Mouse (Mus musculus): ENCODE data around the gene Rilp. TPM values are rescaled to one million over a fixed set of nuclear protein-coding genes. Genes with fewer than 3 reads are reported as not detected.

Rilp gene
- total RNA-seq (2015; ENCODE audit: low replicate concordance) (not detected in 2 replicates), total RNA-seq (2017; ENCODE audit: low replicate concordance) (not detected in 2 replicates)

GRCm38 (mm10) chr11:75509741-75510626 is at the start of gene Rilp:
TSS of gene Rilp (plus strand) at chr11:75510094.
- ATAC-seq (replicated peaks; ENCODE audit: low FRiP score, poor library complexity, severe bottlenecking), result peak; percentile 56

- peak; percentile 60 for ATAC-seq (replicated peaks; ENCODE audit: low FRiP score, poor library complexity, severe bottlenecking)
Observed at GRCm38 (mm10) chr11:75460103-75460843, 49.6 kb upstream of the Rilp start.

- peak; percentile 71 for ATAC-seq (replicated peaks; ENCODE audit: low FRiP score, poor library complexity, severe bottlenecking)
Observed at GRCm38 (mm10) chr11:75460844-75461742, 48.8 kb upstream of the Rilp start, which contains the start of gene Tlcd2. TSS of gene Tlcd2 (plus strand) at chr11:75461715.

DNA sequence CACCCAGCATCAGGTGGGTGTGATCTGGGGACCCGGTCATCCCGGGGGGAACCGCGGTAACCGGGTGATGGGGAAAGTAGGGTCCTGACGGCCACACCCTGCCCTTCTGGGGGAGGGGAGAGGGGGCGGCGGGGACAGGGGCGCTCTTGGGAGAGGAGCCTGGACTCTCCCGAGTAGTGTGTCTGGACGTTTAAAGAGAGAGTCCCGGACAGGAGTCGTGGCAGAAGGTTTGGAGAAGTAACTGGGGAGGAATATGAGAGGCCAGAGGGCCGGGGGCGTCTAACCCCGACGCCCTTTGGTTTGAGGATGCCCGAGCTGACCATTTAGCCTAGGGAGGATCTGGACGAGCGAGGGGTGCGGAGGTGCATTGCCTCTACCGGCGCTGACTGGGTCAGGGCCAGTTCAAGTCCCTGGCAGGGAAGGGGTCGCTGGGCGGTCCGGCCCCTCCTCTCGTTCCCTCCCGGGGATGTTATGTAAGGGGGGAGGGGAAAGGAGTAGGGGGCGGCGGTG is 48.1 kb upstream of the Rilp start:
- ATAC-seq (replicated peaks; ENCODE audit: low FRiP score, poor library complexity, severe bottlenecking), result no peak

DNA sequence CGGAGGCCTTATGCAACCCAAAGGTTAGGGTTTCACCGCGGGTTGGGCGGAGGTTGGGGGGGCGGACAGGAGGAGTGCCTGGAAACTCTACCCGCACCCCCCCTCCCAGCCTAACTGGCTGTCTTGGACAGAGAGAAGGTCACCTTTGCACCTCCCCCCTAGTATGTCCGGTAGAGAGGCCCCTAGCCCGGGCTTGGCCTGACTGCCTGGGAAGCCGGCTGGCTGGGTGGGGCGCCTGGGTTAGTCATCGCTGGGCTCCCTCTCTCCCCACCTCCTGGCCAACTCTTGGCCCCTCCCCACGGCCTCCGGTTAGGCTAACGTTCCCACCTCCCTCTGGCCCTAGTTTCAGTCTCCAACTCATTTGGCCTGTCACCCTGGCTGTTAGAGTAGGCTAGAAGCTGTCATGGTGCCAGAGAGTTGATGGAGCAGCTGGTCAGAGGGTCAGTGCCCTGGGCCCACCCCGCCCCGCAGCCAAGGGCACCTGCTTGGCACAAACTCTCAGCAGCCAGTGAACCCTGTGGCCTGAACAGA is 47.6 kb upstream of the Rilp start:
- ATAC-seq (replicated peaks; ENCODE audit: low FRiP score, poor library complexity, severe bottlenecking), result peak; percentile 48

- peak; percentile 35 for ATAC-seq (replicated peaks; ENCODE audit: low FRiP score, poor library complexity, severe bottlenecking)
Observed at GRCm38 (mm10) chr11:75462865-75463336, 47.0 kb upstream of the Rilp start.

DNA sequence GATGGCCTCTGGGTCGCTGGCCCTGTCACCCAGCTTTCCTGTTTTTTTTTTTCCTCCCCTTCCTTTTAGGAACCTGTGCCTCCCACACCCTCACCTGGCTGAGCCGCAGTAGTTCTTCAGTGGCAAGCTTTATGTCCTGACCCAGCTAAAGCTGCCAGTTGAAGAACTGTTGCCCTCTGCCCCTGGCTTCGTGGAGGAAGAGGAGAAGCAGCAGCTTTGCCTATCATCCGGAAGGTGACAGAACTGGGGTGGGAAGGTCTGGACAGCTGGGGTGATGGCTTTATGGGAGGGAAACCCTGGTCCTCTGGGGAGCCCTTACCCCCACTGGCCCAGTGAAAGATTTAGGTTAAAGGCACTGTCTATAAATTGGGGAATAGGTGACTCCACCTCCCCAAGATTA is 46.3 kb upstream of the Rilp start:
- no peak for ATAC-seq (replicated peaks; ENCODE audit: low FRiP score, poor library complexity, severe bottlenecking)

DNA sequence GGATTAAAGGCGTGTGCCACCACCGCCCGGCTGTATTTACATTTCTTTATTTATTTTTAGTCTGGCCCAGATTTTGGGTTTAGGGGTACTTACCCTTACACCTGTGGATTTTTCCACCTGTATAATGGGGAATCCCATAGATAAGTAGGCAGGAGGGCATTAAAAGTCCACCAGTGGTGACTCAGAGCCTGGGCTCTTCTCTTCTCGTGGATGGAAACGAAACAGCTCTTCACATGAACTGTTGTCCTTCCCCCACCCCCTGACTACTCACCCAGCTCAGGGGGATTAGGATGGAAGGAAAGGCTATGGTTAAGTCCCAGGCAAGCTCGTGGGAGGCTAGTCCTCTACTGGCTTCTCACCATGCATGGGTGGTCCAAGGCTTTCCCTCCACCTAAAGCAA is 45.5 kb upstream of the Rilp start:
- no peak for ATAC-seq (replicated peaks; ENCODE audit: low FRiP score, poor library complexity, severe bottlenecking)

GRCm38 (mm10) chr11:75465051-75465450 is 44.8 kb upstream of the Rilp start:
- no peak for ATAC-seq (replicated peaks; ENCODE audit: low FRiP score, poor library complexity, severe bottlenecking)

- no peak for ATAC-seq (replicated peaks; ENCODE audit: low FRiP score, poor library complexity, severe bottlenecking)
Observed at GRCm38 (mm10) chr11:75466731-75467505, 43.0 kb upstream of the Rilp start.

DNA sequence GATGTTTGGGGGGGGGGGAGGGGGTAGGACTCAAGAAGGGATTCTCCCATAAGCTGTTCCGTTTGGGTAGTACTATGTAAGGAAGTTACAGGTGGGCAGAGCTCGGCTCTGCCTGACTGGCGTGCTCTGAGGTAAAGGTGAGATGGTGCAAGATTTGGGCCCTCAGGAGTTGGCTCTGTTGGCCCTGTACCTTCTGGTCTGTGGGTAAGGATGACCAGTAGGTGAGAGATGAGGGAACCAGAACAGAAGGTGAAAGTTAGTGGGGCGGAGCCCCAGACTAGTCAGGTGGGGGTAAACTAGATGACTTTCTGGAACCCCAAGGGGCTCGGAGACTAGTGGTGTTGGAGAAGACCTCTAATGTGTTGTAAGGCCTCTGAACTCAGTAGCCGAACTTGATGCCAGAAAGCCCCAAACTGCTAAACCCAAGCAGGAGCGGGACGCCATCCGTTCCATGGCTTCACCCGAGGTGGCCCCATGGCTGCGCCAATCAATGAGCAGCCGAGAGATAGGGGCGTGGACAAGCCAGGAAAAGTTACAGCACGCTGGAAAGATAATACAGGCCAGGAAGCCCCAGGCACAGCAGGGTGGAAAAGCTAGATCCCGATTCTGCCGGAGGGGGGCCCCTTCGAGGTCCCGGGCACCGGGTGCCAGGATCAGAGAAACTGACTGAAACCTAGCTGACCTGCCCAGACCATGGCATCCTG is 42.2 kb upstream of the Rilp start:
- ATAC-seq (replicated peaks; ENCODE audit: low FRiP score, poor library complexity, severe bottlenecking), result peak; percentile 77

- ATAC-seq (replicated peaks; ENCODE audit: low FRiP score, poor library complexity, severe bottlenecking), result no peak
Observed at GRCm38 (mm10) chr11:75468410-75468809, 41.5 kb upstream of the Rilp start.

DNA sequence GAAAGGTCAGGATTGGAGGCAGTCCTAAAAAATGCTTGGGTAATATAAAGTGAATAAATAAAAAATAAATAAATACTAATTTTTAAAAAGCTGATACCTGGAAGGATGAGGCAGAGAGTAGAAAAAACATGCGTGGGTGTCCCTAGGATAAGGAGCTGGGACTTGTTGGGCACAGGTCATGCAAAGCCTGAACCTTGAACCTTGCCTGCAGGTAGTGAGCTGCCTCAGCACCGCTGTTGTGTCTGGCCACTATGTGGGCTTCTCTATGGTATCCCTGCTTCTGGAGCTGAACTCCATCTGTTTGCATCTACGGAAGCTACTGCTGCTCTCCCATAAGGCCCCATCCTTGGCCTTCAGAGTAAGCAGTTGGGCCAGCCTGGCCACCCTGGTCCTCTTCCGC is 40.6 kb upstream of the Rilp start:
- no peak for ATAC-seq (replicated peaks; ENCODE audit: low FRiP score, poor library complexity, severe bottlenecking)

DNA sequence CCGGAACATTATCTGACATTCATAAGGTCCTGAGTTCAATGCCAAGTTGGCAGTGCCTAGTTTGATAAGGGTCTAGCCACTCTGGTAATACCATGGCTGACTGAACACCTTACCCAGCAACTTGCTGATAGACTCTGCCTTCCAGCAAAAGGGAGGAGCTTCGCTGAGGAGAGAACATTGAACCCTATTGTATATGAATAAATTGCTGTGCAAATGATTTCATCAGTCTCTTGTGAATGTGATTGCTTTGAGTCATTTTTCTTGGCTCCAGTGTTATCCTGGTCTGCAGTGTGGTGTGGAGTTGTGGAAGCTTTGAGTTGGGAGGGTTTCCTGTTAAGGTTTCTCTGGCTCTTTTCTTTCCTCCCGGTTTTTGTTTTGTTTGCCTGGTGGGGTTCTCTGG is 39.2 kb upstream of the Rilp start:
- no peak for ATAC-seq (replicated peaks; ENCODE audit: low FRiP score, poor library complexity, severe bottlenecking)

- ATAC-seq (replicated peaks; ENCODE audit: low FRiP score, poor library complexity, severe bottlenecking), result peak; percentile 45; the same call in 1 of the 2 replicates
Observed at GRCm38 (mm10) chr11:75472469-75473081, 37.3 kb upstream of the Rilp start.

DNA sequence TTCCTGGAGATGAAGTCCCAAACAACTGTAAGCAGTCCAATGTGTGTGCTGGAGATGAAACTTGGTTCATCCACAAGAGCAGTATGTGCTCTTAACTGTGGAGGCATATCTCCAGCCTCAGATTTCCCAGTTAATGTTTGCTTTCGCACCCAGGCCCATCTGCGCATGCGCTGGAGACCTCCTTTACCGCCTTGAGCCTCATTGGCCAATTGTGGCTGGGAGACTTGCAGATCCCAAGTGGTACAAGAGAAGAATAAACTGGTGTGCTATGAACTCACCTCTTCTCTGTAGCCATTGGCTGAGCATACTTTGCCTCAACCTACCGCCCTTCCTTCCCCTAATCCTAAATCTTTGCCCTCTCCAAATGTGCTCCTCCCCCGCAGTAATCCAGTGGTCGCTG is 36.5 kb upstream of the Rilp start:
- ATAC-seq (replicated peaks; ENCODE audit: low FRiP score, poor library complexity, severe bottlenecking), result no peak

GRCm38 (mm10) chr11:75486192-75486591 is 23.7 kb upstream of the Rilp start:
- ATAC-seq (replicated peaks; ENCODE audit: low FRiP score, poor library complexity, severe bottlenecking), result no peak; the same call in 1 of the 2 replicates
